Mouse (Mus musculus) G1E (cell line): ENCODE results near the gene Tepsin.

Experiments
- CTCF ChIP-seq: IDR thresholded peaks from 2 replicates; pipeline ENCODE4 v1.5.1; 2012; ENCODE audit warnings: low read depth, low read length, inconsistent platforms, mixed read lengths
- GATA1 ChIP-seq: IDR thresholded peaks from 2 replicates; pipeline ENCODE4 v1.6.1; 2012; ENCODE audit warnings: borderline replicate concordance, low read length, inconsistent platforms, mixed read lengths

- TF ChIP-seq CTCF, result no peak
- TF ChIP-seq GATA1, result no peak
Observed at GRCm38 (mm10) chr11:120067834-120068233, 30.7 kb downstream of the Tepsin start.
